Mouse (Mus musculus) liver, embryonic 11.5 days (tissue): ENCODE data around the gene Tubb3. TPM values are rescaled to one million over a fixed set of nuclear protein-coding genes. Genes with fewer than 3 reads are reported as not detected.

Experiments
- ATAC-seq: fragments of 200-750 bp; cut with Nextera tagmentation; replicated peaks from 2 replicates; pipeline ENCODE4 v1.8.0; 2017; ENCODE audit warnings: moderate number of reproducible peaks, mild to moderate bottlenecking, moderate TSS enrichment, moderate library complexity; ENCODE audit not compliant: low FRiP score
- DNase-seq: peaks from one replicate; pipeline ENCODE4 v3.0.0-alpha.2; 2017; ENCODE audit warnings: low spot score
- H3K27ac ChIP-seq: fragments of 300-500 bp; sonication (generic); 2 replicates; pipeline ENCODE4 v1.5.1; 2014; ENCODE audit warnings: mild to moderate bottlenecking, low read depth, low read length, control low read depth
- H3K27me3 ChIP-seq: fragments of 300-500 bp; sonication (generic); replicated peaks from 2 replicates; pipeline ENCODE4 v1.6.1; 2014; ENCODE audit warnings: low read length, mixed read lengths; ENCODE audit not compliant: control insufficient read depth, insufficient read depth
- H3K36me3 ChIP-seq: fragments of 300-500 bp; sonication (generic); 2 replicates; pipeline ENCODE4 v1.6.1; 2014; ENCODE audit warnings: mild to moderate bottlenecking, low read length, moderate library complexity, mixed read lengths; ENCODE audit not compliant: control insufficient read depth, insufficient read depth
- H3K4me1 ChIP-seq: fragments of 300-500 bp; sonication (generic); replicated peaks from 2 replicates; pipeline ENCODE4 v1.6.1; 2014; ENCODE audit warnings: low read length, mixed read lengths; ENCODE audit not compliant: control insufficient read depth, insufficient read depth
- H3K4me2 ChIP-seq: fragments of 300-500 bp; sonication (generic); 2 replicates; pipeline ENCODE4 v1.6.1; 2014; ENCODE audit warnings: mild to moderate bottlenecking, control low read depth, moderate library complexity
- H3K4me3 ChIP-seq: fragments of 300-500 bp; sonication (generic); 2 replicates; pipeline ENCODE4 v1.5.1; 2014; ENCODE audit warnings: low read depth, low read length, control low read depth
- H3K9ac ChIP-seq: fragments of 300-500 bp; sonication (generic); 2 replicates; pipeline ENCODE4 v1.6.1; 2014; ENCODE audit warnings: low read depth, low read length, control low read depth
- H3K9me3 ChIP-seq: fragments of 300-500 bp; sonication (generic); 2 replicates; pipeline ENCODE4 v1.6.1; 2016; ENCODE audit warnings: low read length, inconsistent platforms, mixed read lengths; ENCODE audit not compliant: control insufficient read depth
- WGBS: fragments of 180-500 bp; shearing (Covaris S2); extraction: QIAGEN DNeasy Blood & Tissue Kit; methylation state at CpG from one replicate; pipeline ENCODE4 v1.1.7; 2014; 5-methylcytosine and 5-hydroxymethylcytosine counted together
- polyA plus RNA-seq: library from polyadenylated mRNA; unstranded; fragments of >200 nt; fragmentation: Nextera tagmentation; extraction: Ambion mirVana; gene quantifications from 2 replicates; pipeline ENCODE4 v1.2.1, GENCODE M21; 2014

Gene Tubb3
- polyA plus RNA-seq, 1 experiment from 2014 or later, result 6.0 TPM

- Histone ChIP-seq H3K4me3 (no peak overlapping the region), H3K27me3 (peaks cover 33% of the 10 kb centered on the region), H3K9me3 (no peaks in the 10 kb centered on the region), H3K36me3 (no peaks in the 10 kb centered on the region), H3K4me1 (peaks cover 22% of the 10 kb centered on the region), H3K9ac (no peak overlapping the region), H3K27ac (peak overlapping the region; percentile 84), H3K4me2 (peak overlapping the region; percentile 41)
- DNase-seq, result peak; percentile 70
- ATAC-seq, result peak; percentile 89
- 47% methylated on average over 8 of the region's 8 CpGs for WGBS
Observed at GRCm38 (mm10) chr8:123415967-123416943, 5.0 kb downstream of the Tubb3 start.

- no peak for DNase-seq
- peak overlapping the region; percentile 84 for H3K27ac ChIP-seq
- H3K9ac ChIP-seq, result 0 out of 2 replicates have a peak overlapping the region, but pooled peaks have one; percentile 22
Observed at GRCm38 (mm10) chr8:123416944-123417555, 5.8 kb downstream of the Tubb3 start.

GRCm38 (mm10) chr8:123419711-123420110 is 8.5 kb downstream of the Tubb3 start:
- no peak for ATAC-seq
- no peak overlapping the region for H3K4me3 ChIP-seq
- H3K9ac ChIP-seq, result no peak overlapping the region
- no peak for DNase-seq
- no peak overlapping the region for H3K27ac ChIP-seq
- peaks cover 3% of the 10 kb centered on the region; the same call in 1 of the 2 replicates for H3K27me3 ChIP-seq
- WGBS, result 77% methylated on average over 4 of the region's 4 CpGs
- no peaks in the 10 kb centered on the region for H3K9me3 ChIP-seq
- no peak overlapping the region for H3K4me2 ChIP-seq
- no peaks in the 10 kb centered on the region for H3K36me3 ChIP-seq
- H3K4me1 ChIP-seq, result peaks cover 13% of the 10 kb centered on the region

More at GRCm38 (mm10) chr8:123416944-123417555, 5.8 kb downstream of the Tubb3 start:
- no peaks in the 10 kb centered on the region for H3K36me3 ChIP-seq
- WGBS, result 69% methylated on average over 8 of the region's 8 CpGs
- peaks cover 25% of the 10 kb centered on the region for H3K27me3 ChIP-seq
- H3K9me3 ChIP-seq, result no peaks in the 10 kb centered on the region
- peak overlapping the region; percentile 41 for H3K4me2 ChIP-seq
- ATAC-seq, result no peak; the same call in none of the 2 replicates
- no peak overlapping the region for H3K4me3 ChIP-seq
- H3K4me1 ChIP-seq, result peaks cover 17% of the 10 kb centered on the region

GRCm38 (mm10) chr8:123420525-123421281 is 9.5 kb downstream of the Tubb3 start:
- no peaks in the 10 kb centered on the region for H3K9me3 ChIP-seq
- peaks cover 13% of the 10 kb centered on the region for H3K4me1 ChIP-seq
- no peaks in the 10 kb centered on the region for H3K36me3 ChIP-seq
- H3K27ac ChIP-seq, result no peak overlapping the region
- peaks cover 3% of the 10 kb centered on the region; the same call in 1 of the 2 replicates for H3K27me3 ChIP-seq
- ATAC-seq, result no peak
- no peak overlapping the region for H3K4me2 ChIP-seq
- no peak for DNase-seq
- no peak overlapping the region for H3K4me3 ChIP-seq
- 91% methylated on average over 34 of the region's 34 CpGs for WGBS
- no peak overlapping the region for H3K9ac ChIP-seq

- H3K4me2 ChIP-seq, result no peak overlapping the region
- ATAC-seq, result no peak
- no peak overlapping the region for H3K9ac ChIP-seq
- 0 out of 2 replicates have a peak, but pooled peaks cover 2% of the 10 kb centered on the region for H3K9me3 ChIP-seq
- no peaks in the 10 kb centered on the region for H3K36me3 ChIP-seq
- H3K27ac ChIP-seq, result no peak overlapping the region
- no peak for DNase-seq
- H3K4me3 ChIP-seq, result no peak overlapping the region
- peaks cover 13% of the 10 kb centered on the region for H3K4me1 ChIP-seq
- WGBS, result 88% methylated on average over 19 of the region's 19 CpGs
- H3K27me3 ChIP-seq, result peaks cover 3% of the 10 kb centered on the region; the same call in 1 of the 2 replicates
Observed at GRCm38 (mm10) chr8:123421325-123421724, 10.1 kb downstream of the Tubb3 start.

GRCm38 (mm10) chr8:123422056-123422780 is 11.0 kb downstream of the Tubb3 start:
- peak overlapping the region; percentile 63 for H3K4me2 ChIP-seq
- ATAC-seq (peak; percentile 65), DNase-seq (peak; percentile 71)
- H3K9ac ChIP-seq, result 0 out of 2 replicates have a peak overlapping the region, but pooled peaks have one; percentile 22
- no peak overlapping the region for H3K27ac ChIP-seq
- 7% methylated on average over 16 of the region's 17 CpGs for WGBS
- H3K36me3 ChIP-seq, result no peaks in the 10 kb centered on the region
- H3K9me3 ChIP-seq, result peaks cover 9% of the 10 kb centered on the region; the same call in 1 of the 2 replicates
- peaks cover 6% of the 10 kb centered on the region for H3K4me1 ChIP-seq
- H3K4me3 ChIP-seq, result peak overlapping the region; percentile 34
- no peaks in the 10 kb centered on the region for H3K27me3 ChIP-seq

- Histone ChIP-seq H3K27ac (no peak overlapping the region), H3K4me3 (no peak overlapping the region), H3K9ac (0 out of 2 replicates have a peak overlapping the region, but pooled peaks have one; percentile 14), H3K9me3 (peaks cover 15% of the 10 kb centered on the region), H3K4me1 (peaks cover 4% of the 10 kb centered on the region), H3K36me3 (no peaks in the 10 kb centered on the region), H3K27me3 (no peaks in the 10 kb centered on the region), H3K4me2 (peak overlapping the region; percentile 63)
- 9% methylated on average over 3 of the region's 3 CpGs for WGBS
- no peak for ATAC-seq
- no peak for DNase-seq
Observed at GRCm38 (mm10) chr8:123422781-123423159, 11.5 kb downstream of the Tubb3 start.
